Comparison of ENCODE assay signal across 8 mouse cellular contexts in the genomic region with DNA sequence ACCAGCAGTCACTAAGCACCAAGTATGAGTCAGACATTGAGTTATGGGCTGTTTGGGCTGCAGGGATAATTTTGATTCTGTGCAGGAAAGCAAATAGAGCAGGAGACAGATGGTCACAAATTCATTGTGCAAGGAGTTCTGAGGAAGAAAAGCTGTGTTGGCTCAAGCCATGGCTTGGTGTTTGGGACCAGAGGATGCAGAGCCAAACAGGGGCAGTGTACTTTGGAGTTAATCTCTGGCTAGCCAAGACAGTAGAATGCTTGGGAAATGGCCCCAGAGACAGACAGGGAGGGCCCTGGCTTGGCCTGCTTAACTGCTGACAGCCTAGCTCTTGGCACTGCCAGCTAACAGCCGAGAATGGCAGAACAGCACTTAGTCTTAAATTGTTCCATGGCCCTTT.
DNase-seq lines count a peak whose midpoint lies in the region; ATAC-seq lines count a peak whose summit lies in the region.

No protein-coding gene starts in this region.

- ATAC-seq in inflammation-experienced regulatory T-cells, adult 6 months = no peak

- DNase-seq in adrenal gland, postnatal 10 days = peak; percentile 18
- no peak for DNase-seq in adrenal gland, adult 8-10 months
- peak; percentile 58 for DNase-seq in brain, embryonic 18.5 days (ENCODE audit: low read depth, low spot score)
- DNase-seq in gastrocnemius, postnatal 14 days = peak; percentile 5
- DNase-seq in left cerebral cortex, postnatal 14 days (ENCODE audit: low spot score in 2 of 2) = peak; percentile 5 to 19
- no peak for DNase-seq in kidney, postnatal 25 days
- DNase-seq in liver = no peak

- intact Hi-C loops in gastrocnemius, postnatal 14 days (cut with DNase I; ENCODE audit: low total_unique reads) = no loop called here
- intact Hi-C loops in left cerebral cortex, postnatal 14 days (cut with DNase I) = no loop called here

Comparison
In these comparisons a context has a peak if more than half of its experiments do, and no peak if none do; other contexts are left out.
1. DNase-seq: peak in adrenal gland, postnatal 10 days (single experiment), brain, embryonic 18.5 days (single experiment), gastrocnemius, postnatal 14 days (single experiment) and left cerebral cortex, postnatal 14 days (2 of 2); none in adrenal gland, adult 8-10 months (single experiment), kidney, postnatal 25 days (0 of 2) and liver (single experiment).